Mouse (Mus musculus) adrenal gland, postnatal 25 days (tissue): Measurements from ENCODE around the gene Gapt. TPM values are rescaled to one million over a fixed set of nuclear protein-coding genes. Genes with fewer than 3 reads are reported as not detected.

Experiments
- DNase-seq: peaks from one replicate; pipeline ENCODE4 v3.0.0; 2021; ENCODE audit warnings: mixed read lengths
- total RNA-seq: library from RNA; stranded (reverse); gene quantifications from 2 replicates; pipeline ENCODE4 v1.2.3, GENCODE M21; 2021

Gapt gene
- total RNA-seq, 1 experiment from 2014 or later = not detected

GRCm38 (mm10) chr13:110346707-110347106 is 10.3 kb downstream of the Gapt start:
- no peak for DNase-seq

DNA sequence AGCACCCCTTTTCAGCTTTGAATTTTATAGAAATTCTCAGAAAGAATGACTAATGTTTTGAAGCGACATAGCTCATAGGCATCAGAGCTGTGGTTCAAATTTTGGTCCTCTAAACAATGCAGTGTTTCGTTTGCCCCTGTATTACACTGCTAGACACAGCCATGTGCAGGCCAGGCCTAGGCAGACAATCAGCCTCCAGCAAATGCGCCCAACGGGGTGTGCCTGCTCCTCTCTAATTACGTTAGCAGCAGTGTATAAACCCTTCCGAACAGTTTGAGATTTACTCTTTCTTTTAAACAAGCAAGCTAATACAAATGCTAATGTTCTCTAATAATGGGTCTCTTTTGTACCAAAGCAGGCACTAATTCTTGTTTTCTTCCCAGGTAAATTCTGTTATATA is 14.4 kb downstream of the Gapt start:
- DNase-seq = no peak

DNA sequence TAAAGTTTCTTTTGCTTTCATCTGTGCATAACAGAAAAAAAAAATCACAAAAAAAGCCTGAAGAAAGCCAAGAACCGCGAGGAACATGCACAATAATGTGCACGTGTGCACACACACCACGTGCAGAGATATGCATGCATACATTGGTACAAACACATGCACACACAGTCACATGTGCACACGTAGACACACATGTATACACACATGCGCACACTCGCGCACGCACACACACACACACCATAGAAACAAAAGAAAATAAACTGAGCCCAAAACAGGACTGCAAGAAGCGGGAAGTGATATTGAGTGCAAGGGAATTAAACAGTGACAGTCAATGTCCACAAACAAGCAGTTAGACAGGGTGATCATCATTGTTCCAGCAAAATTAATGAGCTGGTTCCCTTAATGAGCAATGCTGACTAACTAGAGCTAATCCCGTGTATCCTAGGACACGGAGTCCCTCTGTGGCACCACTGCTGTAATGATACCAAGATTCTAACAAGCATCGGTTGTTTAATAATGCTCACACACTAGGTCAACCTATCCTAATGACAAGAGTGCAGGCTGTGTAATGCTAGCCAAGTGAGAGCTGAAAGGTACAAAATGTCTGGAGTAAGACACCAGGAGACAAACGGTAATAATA is 23.9 kb downstream of the Gapt start:
- DNase-seq = no peak

DNA sequence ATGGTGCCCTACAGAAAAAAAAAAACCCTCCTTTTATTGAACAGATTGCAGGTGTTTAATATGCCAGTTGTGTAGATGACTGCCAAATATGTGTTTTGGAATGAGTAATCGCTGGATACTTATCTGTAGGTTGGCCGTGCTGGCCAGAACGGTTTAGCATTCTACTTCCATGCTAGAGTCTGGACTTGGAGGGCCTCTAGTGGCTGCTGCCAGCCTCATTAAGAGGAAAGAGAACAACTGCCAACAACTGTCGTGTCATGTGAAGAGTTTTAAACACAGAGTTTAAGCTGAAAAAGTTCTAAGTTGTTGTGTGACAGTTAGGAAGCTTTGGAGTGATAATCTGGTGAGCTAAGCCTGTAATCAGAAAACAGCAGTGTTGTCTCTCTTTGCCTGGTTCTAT is 38.3 kb downstream of the Gapt start:
- DNase-seq = no peak

DNA sequence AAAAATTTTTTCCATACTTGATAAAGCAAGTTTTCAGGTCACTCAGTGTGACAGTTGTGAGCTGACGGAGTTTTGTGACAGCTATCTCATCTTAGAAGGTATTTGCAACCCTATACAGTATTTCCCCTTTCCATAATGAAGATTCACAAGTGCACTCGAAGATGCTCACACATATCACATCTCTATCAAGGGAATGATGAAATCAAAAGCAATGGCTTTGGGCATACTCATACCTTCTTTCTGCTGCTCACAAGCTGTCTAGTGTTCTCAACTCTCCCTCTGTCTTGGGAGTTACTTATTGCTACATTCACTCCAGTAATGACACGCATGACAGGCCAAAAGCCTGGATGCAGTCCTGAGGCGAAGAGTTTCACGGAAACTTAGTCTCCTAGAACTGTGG is 49.8 kb downstream of the Gapt start:
- DNase-seq = no peak

Other genes with a start within 250 kb of the Gapt start
- gene Rab3c, start 76.2 kb downstream of the Gapt start, total RNA-seq = 22.6 and 33.2 TPM in 2 replicates
- gene Plk2, start 37.8 kb upstream of the Gapt start, total RNA-seq = 16.0 and 23.3 TPM in 2 replicates